Mouse (Mus musculus) MEL (cell line): Measurements from ENCODE around the gene Dcps. TPM values are rescaled to one million over a fixed set of nuclear protein-coding genes. Genes with fewer than 3 reads are reported as not detected.

Source experiments
- DNase-seq: peaks from one replicate; pipeline ENCODE4 v3.0.0; 2011; ENCODE audit warnings: low read depth, low spot score
- H3K27ac ChIP-seq: 2 replicates; pipeline ENCODE4 v1.5.1; 2012; ENCODE audit warnings: low read depth, mild to moderate bottlenecking, control low read depth, low read length, moderate library complexity; ENCODE audit not compliant: control insufficient read depth
- H3K27me3 ChIP-seq, 2 experiments: fragments of 150-350 bp in 1 of 2; sonication (generic) in 1 of 2; 2 replicates each; pipeline ENCODE4 v1.6.1; 2012; ENCODE audit warnings: low read length in 2 of 2, mild to moderate bottlenecking in 2 of 2, improper control_type of control experiment in 1 of 2, moderate library complexity in 1 of 2; ENCODE audit not compliant: insufficient read depth in 2 of 2, control insufficient read depth in 1 of 2
- H3K36me3 ChIP-seq, 2 experiments: 2 replicates each; pipeline ENCODE4 v1.6.1; 2012 to 2014; ENCODE audit warnings: low read length in 2 of 2, improper control_type of control experiment in 1 of 2, inconsistent platforms in 1 of 2, mild to moderate bottlenecking in 1 of 2; ENCODE audit not compliant: insufficient read depth in 2 of 2, control insufficient read depth in 1 of 2
- H3K4me1 ChIP-seq, 2 experiments: fragments of 150-350 bp in 1 of 2; sonication (generic) in 1 of 2; 2 replicates each; pipeline ENCODE4 v1.6.1; 2012; ENCODE audit warnings: low read length in 2 of 2, improper control_type of control experiment in 1 of 2, mild to moderate bottlenecking in 1 of 2; ENCODE audit not compliant: insufficient read depth in 2 of 2, control insufficient read depth in 1 of 2
- H3K4me3 ChIP-seq, 2 experiments: fragments of 150-350 bp in 1 of 2; sonication (generic) in 1 of 2; 2 replicates each; pipeline ENCODE4 v1.5.1; 2012; ENCODE audit warnings: low read depth in 2 of 2, low read length in 2 of 2, mild to moderate bottlenecking in 2 of 2, moderate library complexity in 2 of 2, control low read depth in 1 of 2, improper control_type of control experiment in 1 of 2; ENCODE audit not compliant: control insufficient read depth in 1 of 2, insufficient read depth in 1 of 2
- H3K79me2 ChIP-seq: 2 replicates; pipeline ENCODE4 v1.6.1; 2012; ENCODE audit warnings: mild to moderate bottlenecking, low read length, moderate library complexity; ENCODE audit not compliant: control insufficient read depth, poor library complexity, insufficient read depth
- H3K9ac ChIP-seq: 2 replicates; pipeline ENCODE4 v1.6.1; 2012; ENCODE audit warnings: low read depth, mild to moderate bottlenecking, control low read depth, low read length, moderate library complexity; ENCODE audit not compliant: control insufficient read depth, poor library complexity, severe bottlenecking
- H3K9me3 ChIP-seq: fragments of 150-350 bp; sonication (generic); replicated peaks from 2 replicates; pipeline ENCODE4 v1.6.1; 2012; ENCODE audit warnings: mild to moderate bottlenecking, low read length, improper control_type of control experiment, moderate library complexity; ENCODE audit not compliant: insufficient read depth
- BHLHE40 ChIP-seq: IDR thresholded peaks from 2 replicates; pipeline ENCODE4 v1.6.1; 2012; ENCODE audit warnings: low read depth, mild to moderate bottlenecking, inconsistent platforms, low read length, improper control_type of control experiment, borderline replicate concordance
- CHD1 ChIP-seq: IDR thresholded peaks from 2 replicates; pipeline ENCODE4 v1.6.1; 2012; ENCODE audit warnings: low read depth, mild to moderate bottlenecking, inconsistent platforms, low read length, improper control_type of control experiment
- CHD2 ChIP-seq: IDR thresholded peaks from 2 replicates; pipeline ENCODE4 v1.6.1; 2011; ENCODE audit warnings: low read length, improper control_type of control experiment
- E2F4 ChIP-seq: IDR thresholded peaks from 2 replicates; pipeline ENCODE4 v1.6.1; 2011; ENCODE audit warnings: low read depth, low read length, improper control_type of control experiment, borderline replicate concordance
- ELF1 ChIP-seq: IDR thresholded peaks from 2 replicates; pipeline ENCODE4 v1.6.1; 2014; ENCODE audit warnings: low read depth, mild to moderate bottlenecking, inconsistent platforms, low read length, improper control_type of control experiment, moderate library complexity
- EP300 ChIP-seq, 2 experiments: IDR thresholded peaks; 2 replicates each; pipeline ENCODE4 v1.6.1; 2011; ENCODE audit warnings: improper control_type of control experiment in 2 of 2, low read length in 2 of 2, low read depth in 1 of 2, mild to moderate bottlenecking in 1 of 2
- ETS1 ChIP-seq: IDR thresholded peaks from 2 replicates; pipeline ENCODE4 v1.6.1; 2012; ENCODE audit warnings: low read depth, mild to moderate bottlenecking, inconsistent platforms, low read length, improper control_type of control experiment, moderate library complexity
- GABPA ChIP-seq: IDR thresholded peaks from 2 replicates; pipeline ENCODE4 v1.6.1; 2012; ENCODE audit warnings: low read depth, mild to moderate bottlenecking, inconsistent platforms, low read length, improper control_type of control experiment, moderate library complexity
- GATA1 ChIP-seq: IDR thresholded peaks from 2 replicates; pipeline ENCODE4 v1.6.1; 2011; ENCODE audit warnings: low read depth, low read length, improper control_type of control experiment
- HCFC1 ChIP-seq: IDR thresholded peaks from 2 replicates; pipeline ENCODE4 v1.6.1; 2012; ENCODE audit warnings: low read depth, mild to moderate bottlenecking, inconsistent platforms, low read length, improper control_type of control experiment, moderate library complexity
- JUND ChIP-seq: IDR thresholded peaks from 2 replicates; pipeline ENCODE4 v1.6.1; 2011; ENCODE audit warnings: low read depth, mild to moderate bottlenecking, improper control_type of control experiment, low read length
- KAT2A ChIP-seq: conservative IDR thresholded peaks from 2 replicates; pipeline ENCODE4 v1.6.1; 2012; ENCODE audit warnings: low read depth, low read length, improper control_type of control experiment, inconsistent platforms
- MAX ChIP-seq: IDR thresholded peaks from 2 replicates; pipeline ENCODE4 v1.6.1; 2011; ENCODE audit warnings: low read length, improper control_type of control experiment
- MAZ ChIP-seq: IDR thresholded peaks from 2 replicates; pipeline ENCODE4 v1.6.1; 2012; ENCODE audit warnings: low read depth, mild to moderate bottlenecking, inconsistent platforms, low read length, improper control_type of control experiment
- MEF2A ChIP-seq: IDR thresholded peaks from 2 replicates; pipeline ENCODE4 v1.6.1; 2014; ENCODE audit warnings: low read depth, mild to moderate bottlenecking, inconsistent platforms, low read length, improper control_type of control experiment; ENCODE audit not compliant: poor library complexity, insufficient replicate concordance, severe bottlenecking; ENCODE audit errors: extremely low read depth
- MXI1 ChIP-seq: IDR thresholded peaks from 2 replicates; pipeline ENCODE4 v1.6.1; 2011; ENCODE audit warnings: mild to moderate bottlenecking, low read depth, low read length, improper control_type of control experiment
- MYB ChIP-seq: IDR thresholded peaks from 2 replicates; pipeline ENCODE4 v1.6.1; 2011; ENCODE audit warnings: mild to moderate bottlenecking, low read depth, low read length, improper control_type of control experiment
- MYC ChIP-seq: IDR thresholded peaks from 2 replicates; pipeline ENCODE4 v1.6.1; 2011; ENCODE audit warnings: low read depth, mild to moderate bottlenecking, low read length, improper control_type of control experiment, moderate library complexity
- NELFE ChIP-seq: IDR thresholded peaks from 2 replicates; pipeline ENCODE4 v1.6.1; 2011; ENCODE audit warnings: low read depth, low read length, improper control_type of control experiment
- POLR2A ChIP-seq, 2 experiments: IDR thresholded peaks; 2 replicates each; pipeline ENCODE4 v1.6.1; 2011 to 2012; ENCODE audit warnings: low read length in 2 of 2, mild to moderate bottlenecking in 2 of 2, control low read depth in 1 of 2, improper control_type of control experiment in 1 of 2, low read depth in 1 of 2, moderate library complexity in 1 of 2; ENCODE audit not compliant: control insufficient read depth in 1 of 2, insufficient read depth in 1 of 2, poor library complexity in 1 of 2
- POLR2AphosphoS2 ChIP-seq: IDR thresholded peaks from 2 replicates; pipeline ENCODE4 v1.6.1; 2011; ENCODE audit warnings: low read length, improper control_type of control experiment
- POLR2AphosphoS5 ChIP-seq: IDR thresholded peaks from 2 replicates; pipeline ENCODE4 v1.6.1; 2012; ENCODE audit warnings: low read depth, borderline replicate concordance, mild to moderate bottlenecking, inconsistent platforms, low read length, moderate library complexity, mixed read lengths
- RAD21 ChIP-seq: IDR thresholded peaks from 2 replicates; pipeline ENCODE4 v1.6.1; 2011; ENCODE audit warnings: mild to moderate bottlenecking, low read depth, low read length, improper control_type of control experiment
- RCOR1 ChIP-seq: IDR thresholded peaks from 2 replicates; pipeline ENCODE4 v1.6.1; 2012; ENCODE audit warnings: low read depth, mild to moderate bottlenecking, inconsistent platforms, low read length, improper control_type of control experiment
- SIN3A ChIP-seq: IDR thresholded peaks from 2 replicates; pipeline ENCODE4 v1.6.1; 2012; ENCODE audit warnings: low read length, improper control_type of control experiment, inconsistent platforms
- SMC3 ChIP-seq: IDR thresholded peaks from 2 replicates; pipeline ENCODE4 v1.6.1; 2011; ENCODE audit warnings: low read depth, low read length, improper control_type of control experiment
- TAL1 ChIP-seq: IDR thresholded peaks from 2 replicates; pipeline ENCODE4 v1.6.1; 2012; ENCODE audit warnings: mild to moderate bottlenecking, inconsistent platforms, low read length, moderate library complexity, mixed read lengths
- TBP ChIP-seq: IDR thresholded peaks from 2 replicates; pipeline ENCODE4 v1.8.0; 2011; ENCODE audit warnings: low read depth, low read length, improper control_type of control experiment
- TCF12 ChIP-seq: IDR thresholded peaks from 2 replicates; pipeline ENCODE4 v1.6.1; 2014; ENCODE audit warnings: low read depth, mild to moderate bottlenecking, inconsistent platforms, low read length, improper control_type of control experiment, moderate library complexity
- UBTF ChIP-seq: IDR thresholded peaks from 2 replicates; pipeline ENCODE4 v1.6.1; 2012; ENCODE audit warnings: low read depth, mild to moderate bottlenecking, inconsistent platforms, low read length, improper control_type of control experiment, moderate library complexity, borderline replicate concordance; ENCODE audit not compliant: insufficient read depth
- USF1 ChIP-seq: IDR thresholded peaks from 2 replicates; pipeline ENCODE4 v1.6.1; 2014; ENCODE audit warnings: low read depth, mild to moderate bottlenecking, inconsistent platforms, low read length, improper control_type of control experiment, moderate library complexity
- USF2 ChIP-seq, 2 experiments: IDR thresholded peaks; 2 replicates each; pipeline ENCODE4 v1.6.1; 2011 to 2012; ENCODE audit warnings: improper control_type of control experiment in 2 of 2, low read length in 2 of 2, borderline replicate concordance in 1 of 2, inconsistent platforms in 1 of 2, low read depth in 1 of 2, mild to moderate bottlenecking in 1 of 2; ENCODE audit not compliant: insufficient read depth in 1 of 2
- ZC3H11A ChIP-seq: IDR thresholded peaks from 2 replicates; pipeline ENCODE4 v1.6.1; 2012; ENCODE audit warnings: low read depth, mild to moderate bottlenecking, inconsistent platforms, low read length, improper control_type of control experiment
- ZMIZ1 ChIP-seq: IDR thresholded peaks from 2 replicates; pipeline ENCODE4 v1.6.1; 2012; ENCODE audit warnings: low read depth, mild to moderate bottlenecking, inconsistent platforms, low read length, improper control_type of control experiment, moderate library complexity
- ZNF384 ChIP-seq: IDR thresholded peaks from 2 replicates; pipeline ENCODE4 v1.6.1; 2012; ENCODE audit warnings: low read depth, mild to moderate bottlenecking, inconsistent platforms, low read length, improper control_type of control experiment
- polyA plus RNA-seq, 2 experiments: library from polyadenylated mRNA; stranded (reverse) in 1 of 2; unstranded in 1 of 2; fragments of >175 nt in 1 of 2; fragments of >200 nt in 1 of 2; gene quantifications; 2 replicates each; pipeline versions ENCODE4 v1.2.1 to v1.2.4; 2012; ENCODE audit warnings: low replicate concordance in 2 of 2, low read depth in 1 of 2; ENCODE audit not compliant: insufficient read length in 2 of 2, insufficient read depth in 1 of 2, missing spikeins in 1 of 2
- total RNA-seq: library from RNA; depleted of rRNA; stranded (reverse); fragments of 300-350 nt; gene quantifications from 2 replicates; pipeline ENCODE4 v1.2.3, GENCODE M21; 2012

Gene Dcps
- total and polyA plus RNA-seq, 3 experiments = 54.3 to 115 TPM; not detected in 1

GRCm38 (mm10) chr9:35123804-35124677 lies 51.8 kb downstream of the Dcps start:
- Histone ChIP-seq H3K9ac (peak overlapping the region; percentile 59), H3K27ac (peak overlapping the region; percentile 99), H3K79me2 (peaks cover 12% of the 10 kb centered on the region), H3K4me1 (peaks cover 19 to 57% of the 10 kb centered on the region in 2 experiments), H3K27me3 (no peaks in the 10 kb centered on the region), H3K4me3 (no peak overlapping the region), H3K9me3 (no peaks in the 10 kb centered on the region), H3K36me3 (peaks cover 2 to 55% of the 10 kb centered on the region in 2 experiments; a peak in 2 of 4 replicates)
- DNase-seq = peak; percentile 88
- TF ChIP-seq MAZ (no peak; the same call in 1 of the 2 replicates), ZC3H11A (no peak), ZMIZ1 (no peak), TBP (peak; percentile 51; the same call in 1 of the 2 replicates), TCF12 (peak; percentile 45; the same call in 1 of the 2 replicates), BHLHE40 (no peak), SIN3A (peak; percentile 75), MYC (no peak), MYB (no peak), SMC3 (0 out of 2 replicates have a peak, but pooled peaks have one; percentile 10), CHD1 (no peak), EP300 (IDR thresholded peaks at IDR 0.05; ENCODE audit: low read depth in 1 of 2, low read length in 2 of 2) (peak in 1 of 2 experiments; percentile 85), MAX (no peak), UBTF (no peak), CHD2 (0 out of 2 replicates have a peak, but pooled peaks have one; percentile 6), POLR2AphosphoS5 (no peak), POLR2AphosphoS2 (no peak; the same call in 1 of the 2 replicates), USF1 (no peak), RAD21 (no peak), JUND (no peak), ELF1 (peak; percentile 85), HCFC1 (peak; percentile 53; the same call in 1 of the 2 replicates), MXI1 (no peak), USF2 (IDR thresholded peaks at IDR 0.05; ENCODE audit: borderline replicate concordance in 1 of 2, insufficient read depth in 1 of 2, low read depth in 1 of 2, low read length in 2 of 2) (no peak), KAT2A (no peak), GATA1 (peak; percentile 43; the same call in 1 of the 2 replicates), MEF2A (no peak), ETS1 (peak; percentile 81), RCOR1 (peak; percentile 57; the same call in 1 of the 2 replicates), POLR2A (IDR thresholded peaks at IDR 0.05; ENCODE audit: control insufficient read depth in 1 of 2, insufficient read depth in 1 of 2, low read depth in 1 of 2, low read length in 2 of 2, poor library complexity in 1 of 2) (peak in 1 of 2 experiments; percentile 59; a peak in 1 of 4 replicates), E2F4 (no peak), NELFE (peak; percentile 1; the same call in 1 of the 2 replicates), GABPA (no peak), TAL1 (peak; percentile 12; the same call in 1 of the 2 replicates), ZNF384 (no peak)
